ENCODE assay signal across 17 mouse cellular contexts in the genomic region with DNA sequence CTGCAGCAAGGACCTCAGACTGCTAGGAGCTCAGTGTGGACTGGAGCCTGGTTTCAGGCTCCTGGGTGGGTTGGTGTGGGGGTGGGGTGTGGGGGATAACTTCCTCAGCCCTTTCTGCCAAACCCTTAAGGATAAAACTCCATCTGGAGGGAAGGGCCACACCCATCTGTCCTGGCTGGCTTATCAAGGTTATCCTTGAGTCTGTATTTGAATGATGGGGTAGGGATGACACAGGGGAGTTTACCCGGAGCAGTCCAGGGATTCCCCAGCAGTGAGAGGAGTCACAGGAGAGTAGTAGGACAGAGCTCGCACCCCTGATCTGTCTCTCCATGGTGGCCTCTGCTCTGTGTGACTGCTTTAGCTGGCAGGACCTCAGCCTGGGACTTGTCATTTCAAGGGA.
DNase-seq lines count a peak whose midpoint lies in the region; ATAC-seq and TF ChIP-seq lines count a peak whose summit lies in the region.
"Had no signal": no experiment of that assay in that cellular context is flagged by ENCODE, and none has a peak within 500 bp of the region (broad histone marks: within the 10 kb centered on the region; RNA-seq: fewer than 3 reads in every experiment).

No protein-coding gene starts in this region.

- H3K9me3 ChIP-seq in forebrain, embryonic 14.5 days (replicated peaks; ENCODE audit: control insufficient read depth, low read length), result peaks cover 4% of the 10 kb centered on the region; the same call in 1 of the 2 replicates
- H3K9me3 ChIP-seq in forebrain, embryonic 16.5 days (ENCODE audit: control insufficient read depth, low read length), result no peaks in the 10 kb centered on the region
- H3K9me3 ChIP-seq in hindbrain, postnatal 0 days (ENCODE audit: low read length), result no peaks in the 10 kb centered on the region
- H3K9me3 ChIP-seq in hindbrain, embryonic 12.5 days (replicated peaks), result no peaks in the 10 kb centered on the region; the same call in 1 of the 2 replicates
- H3K9me3 ChIP-seq in E14TG2a.4 (ENCODE audit: low read length) (0 out of 2 replicates have a peak, but pooled peaks cover 4% of the 10 kb centered on the region), ES-E14 (ENCODE audit: control insufficient read depth, insufficient read depth, low read depth, low read length) (no peaks in the 10 kb centered on the region)
- H3K9me3 ChIP-seq: embryonic facial prominence, embryonic 13.5 days; forebrain, embryonic 12.5 days had no signal

- no peak for DNase-seq in forebrain, embryonic 14.5 days (ENCODE audit: low spot score)
- DNase-seq in hindbrain, postnatal 0 days (ENCODE audit: low spot score), result no peak
- DNase-seq in ES-E14 (ENCODE audit: low read depth, low spot score), result no peak
- no peak for DNase-seq in frontal cortex, postnatal 25 days (ENCODE audit: low spot score in 2 of 2)
- DNase-seq: adrenal gland, adult 8-10 months; cerebellum, adult 18-20 months; cerebellum, adult 9-11 months; cerebellum, postnatal 36 days; gastrocnemius, postnatal 36 days; heart, postnatal 14 days; kidney, adult 2 months had no signal

- H3K4me3 ChIP-seq in forebrain, embryonic 14.5 days (ENCODE audit: low read depth, low read length), result no peak overlapping the region
- H3K4me3 ChIP-seq in forebrain, embryonic 16.5 days (replicated peaks; ENCODE audit: low read length), result no peak overlapping the region
- no peak overlapping the region for H3K4me3 ChIP-seq in hindbrain, postnatal 0 days (ENCODE audit: low read length)
- H3K4me3 ChIP-seq in hindbrain, embryonic 12.5 days, result no peak overlapping the region
- H3K4me3 ChIP-seq in E14TG2a.4 (replicated peaks; ENCODE audit: low read length), result peak overlapping the region; percentile 77
- peak overlapping the region; percentile 57 to 62; a peak in 2 of 4 replicates for H3K4me3 ChIP-seq in ES-E14 (ENCODE audit: insufficient read depth in 1 of 2, low read depth in 1 of 2, low read length in 2 of 2, poor library complexity in 1 of 2, severe bottlenecking in 1 of 2)
- H3K4me3 ChIP-seq: forebrain, embryonic 12.5 days had no signal

- 0 out of 2 replicates have a peak, but pooled peaks have one; percentile 18 for ATAC-seq in forebrain, embryonic 14.5 days
- no peak for ATAC-seq in forebrain, embryonic 16.5 days
- peak; percentile 28; the same call in 1 of the 2 replicates for ATAC-seq in hindbrain, postnatal 0 days
- ATAC-seq in hindbrain, embryonic 12.5 days (ENCODE audit: low FRiP score), result no peak
- ATAC-seq: intestine, embryonic 16.5 days had no signal

- H3K4me1 ChIP-seq in forebrain, embryonic 14.5 days (ENCODE audit: control insufficient read depth, insufficient read depth, low read length), result no peaks in the 10 kb centered on the region
- H3K4me1 ChIP-seq in forebrain, embryonic 16.5 days (replicated peaks; ENCODE audit: control insufficient read depth, insufficient read depth, low read length), result peaks cover 16% of the 10 kb centered on the region
- H3K4me1 ChIP-seq in hindbrain, postnatal 0 days (ENCODE audit: insufficient read depth, low read length), result no peaks in the 10 kb centered on the region
- H3K4me1 ChIP-seq in hindbrain, embryonic 12.5 days, result peaks cover 20% of the 10 kb centered on the region
- H3K4me1 ChIP-seq in E14TG2a.4 (replicated peaks; ENCODE audit: low read depth, low read length) (peaks cover 80% of the 10 kb centered on the region), ES-E14 (ENCODE audit: control insufficient read depth in 2 of 2, insufficient read depth in 2 of 2, low read length in 2 of 2, poor library complexity in 1 of 2) (peaks cover 6 to 20% of the 10 kb centered on the region in 2 experiments)

- H3K36me3 ChIP-seq in forebrain, embryonic 14.5 days (ENCODE audit: control insufficient read depth, insufficient read depth, low read length), result no peaks in the 10 kb centered on the region
- no peaks in the 10 kb centered on the region for H3K36me3 ChIP-seq in forebrain, embryonic 16.5 days (ENCODE audit: control insufficient read depth, insufficient read depth)
- no peaks in the 10 kb centered on the region for H3K36me3 ChIP-seq in hindbrain, postnatal 0 days (ENCODE audit: insufficient read depth, low read length)
- H3K36me3 ChIP-seq in hindbrain, embryonic 12.5 days, result no peaks in the 10 kb centered on the region
- H3K36me3 ChIP-seq in E14TG2a.4 (ENCODE audit: insufficient read depth, low read length) (peaks cover 20% of the 10 kb centered on the region), ES-E14 (ENCODE audit: control insufficient read depth, insufficient read depth, low read length, poor library complexity, severe bottlenecking) (no peaks in the 10 kb centered on the region)
- H3K36me3 ChIP-seq: embryonic facial prominence, embryonic 13.5 days; forebrain, embryonic 12.5 days had no signal

- H3K4me2 ChIP-seq in forebrain, embryonic 14.5 days (ENCODE audit: low read length), result no peak overlapping the region
- H3K4me2 ChIP-seq in forebrain, embryonic 16.5 days (ENCODE audit: low read length), result no peak overlapping the region
- no peak overlapping the region for H3K4me2 ChIP-seq in hindbrain, postnatal 0 days (ENCODE audit: low read depth, low read length)
- H3K4me2 ChIP-seq in hindbrain, embryonic 12.5 days (replicated peaks), result no peak overlapping the region
- H3K4me2 ChIP-seq: embryonic facial prominence, embryonic 13.5 days; forebrain, embryonic 12.5 days had no signal

- in situ Hi-C loops in ES-E14 (cut with MboI; ENCODE audit: low sequenced_read_pairs in 2 of 2, unreplicated experiment in 2 of 2), result no loop called here

- no peak for TF ChIP-seq CTCF in hindbrain, postnatal 0 days (IDR thresholded peaks at IDR 0.05; ENCODE audit: low read depth)
- no peak for TF ChIP-seq CTCF in E14TG2a.4 (conservative IDR thresholded peaks at IDR 0.05; ENCODE audit: low read length)

- WGBS in forebrain, embryonic 14.5 days, result 31% methylated on average over 2 of the region's 2 CpGs
- 34% methylated on average over 2 of the region's 2 CpGs for WGBS in forebrain, embryonic 16.5 days
- WGBS in hindbrain, postnatal 0 days, result 47% methylated on average over 2 of the region's 2 CpGs
- 32% methylated on average over 2 of the region's 2 CpGs for WGBS in hindbrain, embryonic 12.5 days

- H3K27me3 ChIP-seq in forebrain, embryonic 14.5 days (replicated peaks; ENCODE audit: control insufficient read depth, insufficient read depth, low read length), result peaks cover 60% of the 10 kb centered on the region
- H3K27me3 ChIP-seq in forebrain, embryonic 16.5 days (replicated peaks; ENCODE audit: control insufficient read depth, insufficient read depth, low read length), result peaks cover 43% of the 10 kb centered on the region
- peaks cover 35% of the 10 kb centered on the region for H3K27me3 ChIP-seq in hindbrain, postnatal 0 days (ENCODE audit: insufficient read depth, low read length)
- peaks cover 68% of the 10 kb centered on the region for H3K27me3 ChIP-seq in hindbrain, embryonic 12.5 days
- H3K27me3 ChIP-seq in E14TG2a.4 (ENCODE audit: insufficient read depth, low read length), result peaks cover 9% of the 10 kb centered on the region; the same call in 1 of the 2 replicates

- no peak overlapping the region for H3K9ac ChIP-seq in forebrain, embryonic 14.5 days (ENCODE audit: low read length)
- H3K9ac ChIP-seq in forebrain, embryonic 16.5 days (replicated peaks; ENCODE audit: low read depth, low read length), result no peak overlapping the region
- no peak overlapping the region for H3K9ac ChIP-seq in hindbrain, postnatal 0 days (replicated peaks; ENCODE audit: low read length)
- H3K9ac ChIP-seq in hindbrain, embryonic 12.5 days, result no peak overlapping the region
- no peak overlapping the region; the same call in 1 of the 2 replicates for H3K9ac ChIP-seq in ES-E14 (ENCODE audit: insufficient read depth, low read depth, low read length, poor library complexity, severe bottlenecking)
- H3K9ac ChIP-seq: embryonic facial prominence, embryonic 13.5 days; forebrain, embryonic 12.5 days had no signal

- H3K27ac ChIP-seq in forebrain, embryonic 14.5 days (ENCODE audit: low read depth, low read length), result no peak overlapping the region
- no peak overlapping the region for H3K27ac ChIP-seq in forebrain, embryonic 16.5 days (ENCODE audit: low read length)
- no peak overlapping the region for H3K27ac ChIP-seq in hindbrain, postnatal 0 days
- no peak overlapping the region for H3K27ac ChIP-seq in hindbrain, embryonic 12.5 days
- H3K27ac ChIP-seq in ES-E14 (ENCODE audit: insufficient read depth, low read depth, low read length, poor library complexity, severe bottlenecking), result no peak overlapping the region
- H3K27ac ChIP-seq: embryonic facial prominence, embryonic 13.5 days; forebrain, embryonic 12.5 days had no signal

TF ChIP-seq in ES-E14, 5 proteins besides CTCF, POLR2A, EP300 and RAD21:
- TF ChIP-seq ZC3H11A (IDR thresholded peaks at IDR 0.05; ENCODE audit: borderline replicate concordance, low read depth, low read length), result no peak
- TF ChIP-seq CHD2 (IDR thresholded peaks at IDR 0.05; ENCODE audit: low read depth, low read length), result no peak
- TF ChIP-seq HCFC1 (IDR thresholded peaks at IDR 0.05; ENCODE audit: borderline replicate concordance, insufficient read depth, low read length), result no peak
- no peak for TF ChIP-seq ZNF384 (IDR thresholded peaks at IDR 0.05; ENCODE audit: low read depth, low read length)
- no peak for TF ChIP-seq MAFK (IDR thresholded peaks at IDR 0.05; ENCODE audit: insufficient read depth, low read depth, low read length)

Comparison
In these comparisons a context has a peak if more than half of its experiments do, and no peak if none do; other contexts are left out.
1. ATAC-seq: peak in forebrain, embryonic 14.5 days (single experiment) and hindbrain, postnatal 0 days (single experiment); none in forebrain, embryonic 16.5 days (single experiment) and hindbrain, embryonic 12.5 days (single experiment).
2. H3K4me3 ChIP-seq: peak in E14TG2a.4 (single experiment) and ES-E14 (2 of 2); none in forebrain, embryonic 14.5 days (single experiment), forebrain, embryonic 16.5 days (single experiment), hindbrain, postnatal 0 days (single experiment) and hindbrain, embryonic 12.5 days (single experiment).